Mouse (Mus musculus) gastrocnemius, postnatal 14 days (tissue): ENCODE results near the gene Muc3. TPM values are rescaled to one million over a fixed set of nuclear protein-coding genes. Genes with fewer than 3 reads are reported as not detected.
"Not testable (repeated sequence)": the region's sequence is repeated elsewhere in the genome, so short reads cannot be mapped to it uniquely, and the experiment has no call there.

Source experiments
- DNase-seq: peaks from one replicate; pipeline ENCODE4 v3.0.0; 2021; ENCODE audit warnings: mixed read lengths
- intact Hi-C: fragments of 180-260 bp; cut with DNase I; formaldehyde crosslinking; loops from one replicate; pipeline ENCODE4 v1.15.1; 2025; ENCODE audit warnings: low total_unique reads
- total RNA-seq, 2 experiments: library from RNA; stranded (reverse); gene quantifications; 2 replicates each; pipeline ENCODE4 v1.2.3; 2021

Gene Muc3
- total RNA-seq, 2 experiments from 2014 or later = not detected

GRCm38 (mm10) chr5:137129281-137129680 lies 19.8 kb downstream of the Muc3 start:
- intact Hi-C loops = no loop called here
- DNase-seq = no peak

- no peak for DNase-seq
- intact Hi-C loops = no loop called here
Observed at GRCm38 (mm10) chr5:137123516-137123915, 25.6 kb downstream of the Muc3 start.

DNA sequence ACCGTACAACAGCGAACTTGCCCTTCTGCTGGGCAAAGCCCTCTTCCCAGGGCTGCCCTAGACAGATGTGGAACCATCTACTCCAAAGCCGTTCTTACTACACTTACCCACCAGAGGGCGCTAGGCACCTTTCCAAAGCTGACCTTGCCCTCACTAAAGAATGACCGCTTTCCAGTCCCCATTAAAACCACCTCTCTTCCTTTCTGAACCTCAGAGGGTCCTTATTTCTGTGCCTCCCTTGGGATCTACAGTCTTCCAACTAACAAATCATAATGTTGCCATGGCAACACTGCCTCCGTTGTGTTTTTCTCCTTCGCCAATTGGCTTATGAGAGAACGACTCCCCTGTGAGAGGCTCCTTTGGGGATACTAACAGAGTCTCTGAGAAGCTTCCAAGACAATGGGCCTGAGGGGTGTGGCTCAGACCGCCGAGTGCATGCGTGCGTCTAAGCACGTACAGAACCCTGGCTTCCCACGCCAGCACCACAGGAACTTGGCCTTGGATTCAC lies 26.4 kb downstream of the Muc3 start:
- DNase-seq = peak; percentile 79
- intact Hi-C loops = no loop called here

- DNase-seq = no peak
- intact Hi-C loops = no loop called here
Observed at GRCm38 (mm10) chr5:137121280-137121679, 27.8 kb downstream of the Muc3 start.

DNA sequence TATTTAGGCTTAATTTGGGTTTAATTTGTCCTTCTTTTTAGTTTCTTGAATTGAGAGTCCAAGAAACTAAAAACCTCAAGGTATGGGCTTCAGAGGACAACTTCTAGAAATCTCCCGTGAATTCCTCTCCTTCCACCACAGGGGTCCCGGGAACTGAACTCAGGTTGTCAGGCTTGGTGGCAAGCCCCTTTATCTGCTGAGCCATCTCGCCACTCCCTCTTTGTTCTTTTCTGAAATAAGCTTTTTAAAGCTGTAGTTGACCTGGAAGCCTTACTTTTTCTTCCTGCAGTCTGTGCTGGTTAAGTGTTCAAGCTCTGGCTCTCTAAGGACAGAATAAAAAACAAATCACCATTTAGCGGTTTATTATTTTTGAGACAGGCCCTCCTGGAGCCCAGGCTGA lies 30.2 kb downstream of the Muc3 start:
- no peak for DNase-seq
- intact Hi-C loops = no loop called here

DNA sequence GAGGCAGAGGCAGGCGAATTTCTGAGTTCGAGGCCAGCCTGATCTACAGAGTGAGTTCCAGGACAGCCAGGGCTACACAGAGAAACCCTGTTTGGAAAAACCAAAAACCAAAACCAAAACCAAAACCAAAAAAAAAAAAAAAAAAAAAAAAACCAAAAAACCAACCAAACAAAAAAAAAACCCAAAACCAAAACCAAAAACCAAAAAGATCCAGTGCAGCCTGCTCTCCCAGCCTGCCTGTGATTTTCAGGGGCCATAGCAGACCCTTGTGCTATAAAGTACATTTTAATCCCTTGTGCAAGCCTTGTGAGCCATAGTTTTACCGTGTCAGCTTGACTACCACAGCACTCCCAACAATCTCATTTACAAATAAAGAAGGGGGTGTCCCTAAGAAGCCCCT lies 31.1 kb downstream of the Muc3 start:
- DNase-seq, intact Hi-C loops: not testable (repeated sequence)

- intact Hi-C loops = no loop called here
- DNase-seq = no peak
Observed at GRCm38 (mm10) chr5:137116987-137117386, 32.1 kb downstream of the Muc3 start.

DNA sequence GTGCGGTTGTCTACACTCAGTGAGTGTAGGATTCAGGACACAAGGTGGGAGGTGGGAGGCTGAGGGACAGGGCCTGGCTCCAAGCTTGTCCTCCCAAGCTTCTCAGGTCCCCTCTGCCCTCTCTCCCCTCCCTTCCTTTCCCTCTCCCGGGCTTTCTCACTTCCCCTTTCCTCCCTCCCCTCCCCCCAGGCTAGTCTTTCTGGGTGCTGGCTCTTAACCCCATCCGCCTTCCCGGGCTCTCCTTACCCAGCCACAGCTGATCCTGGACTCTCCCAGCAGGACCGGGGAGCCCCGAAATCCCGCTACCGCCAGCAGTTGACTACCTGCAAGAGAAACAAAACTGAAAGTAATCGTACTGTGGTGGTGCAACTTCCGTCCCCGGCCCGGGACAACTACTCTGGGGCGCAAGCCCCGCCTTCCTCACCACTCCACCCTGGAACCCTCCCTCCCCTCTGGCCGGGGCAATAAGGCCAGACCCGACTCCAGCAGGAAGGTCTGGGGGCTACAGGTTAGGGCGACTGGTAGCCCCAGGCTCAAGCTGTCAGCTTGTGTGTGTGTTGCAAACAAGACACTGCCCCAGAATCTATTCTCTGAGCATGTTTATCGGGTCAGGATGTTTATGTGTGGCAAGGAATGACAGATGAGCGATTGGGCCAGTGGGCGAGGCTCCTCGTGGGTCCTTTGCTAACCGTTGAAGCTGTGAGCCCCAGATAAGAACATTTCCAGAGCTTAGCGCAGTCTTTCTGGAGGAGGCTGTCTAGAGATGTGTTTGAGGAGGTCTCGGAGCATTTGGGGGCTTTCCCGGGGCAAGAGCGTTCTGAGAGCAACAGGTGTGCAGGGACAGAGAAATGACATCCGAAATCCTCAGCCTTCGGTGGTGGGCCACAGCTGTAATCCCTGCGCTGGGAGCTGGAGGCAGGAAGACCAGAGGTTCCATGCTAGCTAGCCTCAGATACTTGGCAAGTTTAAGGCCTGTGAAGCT lies 33.0 kb downstream of the Muc3 start, which contains the start of gene Trim56:
Gene Trim56, minus strand, starts transcription at position 344 of the 982 bp plus-strand sequence.
- peak; percentile 83 for DNase-seq
- intact Hi-C loops = no loop called here

GRCm38 (mm10) chr5:137114891-137115561 lies 34.1 kb downstream of the Muc3 start:
- no peak for DNase-seq
- intact Hi-C loops = no loop called here

- intact Hi-C loops = loop anchor here (2.0 kb wide), 1 partner anchor 51 kb away; no protein-coding TSS in a partner anchor
- DNase-seq = no peak
Observed at GRCm38 (mm10) chr5:137111542-137112408, 37.3 kb downstream of the Muc3 start.

GRCm38 (mm10) chr5:137110863-137111262 lies 38.3 kb downstream of the Muc3 start:
- no peak for DNase-seq
- intact Hi-C loops = loop anchor here (2.0 kb wide), 1 partner anchor 50 kb away; no protein-coding TSS in a partner anchor

DNA sequence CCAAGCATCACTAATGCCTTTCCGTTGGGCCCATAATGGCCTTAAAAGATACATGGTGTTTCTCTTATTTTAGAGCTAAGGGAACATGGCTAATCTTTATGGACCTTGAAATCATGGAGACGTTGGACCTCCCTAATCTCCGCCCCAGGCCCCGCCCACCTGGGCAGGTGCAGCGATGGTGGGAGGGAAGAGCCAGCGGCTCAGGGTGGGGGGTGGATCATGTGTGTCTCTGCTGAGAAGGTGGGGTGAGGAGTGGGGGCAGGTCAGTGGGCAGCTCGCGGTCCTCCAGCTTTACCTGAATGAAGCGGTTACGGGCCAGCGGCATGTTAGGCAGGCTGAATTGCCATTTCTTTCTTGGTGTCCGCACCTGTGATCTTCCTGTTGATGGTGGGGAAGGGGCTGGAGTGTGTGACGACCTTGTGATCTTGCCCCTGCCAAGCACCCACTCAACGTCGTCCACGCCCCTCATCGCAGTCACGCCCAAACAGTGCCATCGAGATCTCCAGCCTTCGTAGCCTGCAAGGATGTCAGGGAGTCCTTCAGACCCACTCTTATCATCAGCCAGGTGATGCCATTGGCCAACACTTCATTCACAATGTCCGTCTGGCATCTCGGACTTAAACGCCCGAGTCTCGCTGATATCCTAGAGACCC lies 39.1 kb downstream of the Muc3 start:
- intact Hi-C loops = loop anchor here (2.0 kb wide), 1 partner anchor 49 kb away; no protein-coding TSS in a partner anchor
- DNase-seq = no peak

GRCm38 (mm10) chr5:137108111-137108510 lies 41.0 kb downstream of the Muc3 start:
- intact Hi-C loops = no loop called here
- DNase-seq = no peak

GRCm38 (mm10) chr5:137107670-137108069 lies 41.5 kb downstream of the Muc3 start:
- DNase-seq = no peak
- intact Hi-C loops = loop anchor here (2.0 kb wide), 1 partner anchor 81 kb away; the partner anchor contains the start of gene Vgf

DNA sequence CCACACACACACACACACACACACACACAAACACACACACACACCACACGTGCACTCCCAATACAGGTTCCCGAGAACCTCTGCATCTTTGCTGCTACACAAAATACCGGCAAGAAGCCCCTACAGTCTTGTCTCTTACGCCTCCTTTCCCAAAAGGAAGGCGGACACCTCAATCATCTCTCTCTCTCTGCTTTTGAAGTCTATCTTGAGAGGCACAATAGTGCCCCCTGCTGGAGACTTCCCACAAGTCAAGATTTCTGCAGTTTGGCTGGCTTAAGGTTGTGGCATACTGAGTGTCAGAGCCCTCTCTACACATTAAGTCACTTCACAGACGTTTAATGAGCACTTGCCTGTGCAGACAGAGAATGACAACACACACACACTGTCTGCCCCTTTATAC lies 42.1 kb downstream of the Muc3 start:
- peak; percentile 76 for DNase-seq
- intact Hi-C loops = loop anchor here (2.0 kb wide), 1 partner anchor 80 kb away; the partner anchor contains the start of gene Vgf

DNA sequence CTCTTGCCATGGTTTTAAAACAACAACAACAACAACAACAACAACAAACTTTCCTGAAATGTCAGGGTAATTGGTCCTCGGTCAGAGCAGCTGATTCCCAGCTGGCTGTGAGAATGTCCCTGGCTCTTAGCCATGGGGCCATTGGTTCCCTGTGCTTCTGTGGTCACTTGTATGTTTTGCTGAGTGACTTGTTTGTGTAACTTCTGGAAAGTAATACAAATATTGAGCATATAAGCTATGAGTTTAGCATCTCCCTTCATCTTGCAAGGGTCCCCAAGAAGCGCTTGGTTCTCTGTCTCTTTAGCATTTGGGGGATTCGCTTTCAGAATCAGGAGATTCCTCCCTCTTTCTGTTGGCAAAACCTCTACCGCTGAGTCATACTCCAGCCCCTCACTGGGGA lies 42.7 kb downstream of the Muc3 start:
- intact Hi-C loops = loop anchor here (2.0 kb wide), 1 partner anchor 80 kb away; the partner anchor contains the start of gene Vgf
- no peak for DNase-seq

GRCm38 (mm10) chr5:137103969-137104368 lies 45.2 kb downstream of the Muc3 start:
- intact Hi-C loops = loop anchor here (2.0 kb wide), 1 partner anchor 41 kb away; no protein-coding TSS in a partner anchor
- DNase-seq = no peak
